Mouse (Mus musculus): ENCODE data around the gene Strada.

GRCm38 (mm10) chr11:106122221-106122620 lies 79.7 kb downstream of the Strada start:
- TF ChIP-seq CTCF (IDR thresholded peaks at IDR 0.05; ENCODE audit: low read depth, low read length) (no peak), POLR2A (IDR thresholded peaks at IDR 0.05; ENCODE audit: borderline replicate concordance, low read depth, low read length) (no peak)
